In genomic region chr5:103772252-103772651, GRCm38 (mm10) we compare ENCODE assay signal across 9 mouse cellular contexts.
A peak's percentile ranks its signal among the peaks of the same experiment; 100 is the strongest.
DNase-seq lines count a peak whose midpoint lies in the region; ATAC-seq lines count a peak whose summit lies in the region.
"Had no signal": no experiment of that assay in that cellular context is flagged by ENCODE, and none has a peak within 500 bp of the region (broad histone marks: within the 10 kb centered on the region; RNA-seq: fewer than 3 reads in every experiment).

No protein-coding gene starts in this region.

- no peaks in the 10 kb centered on the region for H3K36me3 ChIP-seq in forebrain, embryonic 16.5 days (ENCODE audit: control insufficient read depth, insufficient read depth)
- no peaks in the 10 kb centered on the region; the same call in 1 of the 2 replicates for H3K36me3 ChIP-seq in liver, embryonic 16.5 days (ENCODE audit: control insufficient read depth, insufficient read depth)

- 3% methylated on average over 4 of the region's 4 CpGs for WGBS in forebrain, embryonic 16.5 days
- 57% methylated on average over 4 of the region's 4 CpGs for WGBS in liver, embryonic 16.5 days (ENCODE audit: insufficient replicate concordance)

- H3K4me3 ChIP-seq in forebrain, embryonic 16.5 days (replicated peaks; ENCODE audit: low read length): no peak overlapping the region
- no peak overlapping the region for H3K4me3 ChIP-seq in liver, embryonic 16.5 days (ENCODE audit: low read depth, low read length)

- no peaks in the 10 kb centered on the region for H3K9me3 ChIP-seq in forebrain, embryonic 16.5 days (ENCODE audit: control insufficient read depth, low read length)
- H3K9me3 ChIP-seq in liver, embryonic 16.5 days (replicated peaks; ENCODE audit: control insufficient read depth, low read length): no peaks in the 10 kb centered on the region

- peaks cover 22% of the 10 kb centered on the region for H3K4me1 ChIP-seq in forebrain, embryonic 16.5 days (replicated peaks; ENCODE audit: control insufficient read depth, insufficient read depth, low read length)
- peaks cover 81% of the 10 kb centered on the region for H3K4me1 ChIP-seq in liver, embryonic 16.5 days (ENCODE audit: control insufficient read depth, low read depth, low read length)

- H3K9ac ChIP-seq in forebrain, embryonic 16.5 days (replicated peaks; ENCODE audit: low read depth, low read length): no peak overlapping the region
- 0 out of 2 replicates have a peak overlapping the region, but pooled peaks have one; percentile 6 for H3K9ac ChIP-seq in liver, embryonic 16.5 days (ENCODE audit: low read depth, low read length)

- DNase-seq in frontal cortex, postnatal 25 days (ENCODE audit: low spot score in 2 of 2): no peak
- DNase-seq in 3T3-L1 (ENCODE audit: low read depth, low spot score): peak; percentile 34
- no peak for DNase-seq in adrenal gland, postnatal 4 days (ENCODE audit: low spot score in 2 of 2)
- no peak for DNase-seq in layer of hippocampus, adult 9-10 months (ENCODE audit: low spot score)
- DNase-seq: adrenal gland, adult 2 months had no signal

- H3K27me3 ChIP-seq in forebrain, embryonic 16.5 days (replicated peaks; ENCODE audit: control insufficient read depth, insufficient read depth, low read length): no peaks in the 10 kb centered on the region
- H3K27me3 ChIP-seq in liver, embryonic 16.5 days (ENCODE audit: control insufficient read depth, insufficient read depth, low read depth, low read length): no peaks in the 10 kb centered on the region

- ATAC-seq in frontal cortex, adult (ENCODE audit: low TSS enrichment): peak; percentile 63
- ATAC-seq in forebrain, embryonic 16.5 days: peak; percentile 29; the same call in 1 of the 2 replicates
- no peak for ATAC-seq in liver, embryonic 16.5 days (ENCODE audit: low read depth)
- no peak for ATAC-seq in CD4-positive, CD25-positive, alpha-beta regulatory T cell, adult 4 months

- peak overlapping the region; percentile 5; the same call in 1 of the 2 replicates for H3K4me2 ChIP-seq in forebrain, embryonic 16.5 days (ENCODE audit: low read length)
- H3K4me2 ChIP-seq in liver, embryonic 16.5 days (ENCODE audit: low read depth, low read length): no peak overlapping the region

- H3K27ac ChIP-seq in forebrain, embryonic 16.5 days (ENCODE audit: low read length): peak overlapping the region; percentile 76
- H3K27ac ChIP-seq in liver, embryonic 16.5 days (ENCODE audit: low read length): peak overlapping the region; percentile 9; the same call in 1 of the 2 replicates

Comparison
In these comparisons a context has a peak if more than half of its experiments do, and no peak if none do; other contexts are left out.
1. ATAC-seq: peak in frontal cortex, adult (single experiment) and forebrain, embryonic 16.5 days (single experiment); none in liver, embryonic 16.5 days (single experiment) and CD4-positive, CD25-positive, alpha-beta regulatory T cell, adult 4 months (single experiment).